Mouse (Mus musculus): Measurements from ENCODE around the gene Lsm3. TPM values are rescaled to one million over a fixed set of nuclear protein-coding genes. Genes with fewer than 3 reads are reported as not detected.

Gene Lsm3
- total RNA-seq, 2 experiments from 2014 or later, result 47.8 to 58.0 TPM

GRCm38 (mm10) chr6:91508041-91508440, 7.7 kb upstream of the Lsm3 start:
- no peak for DNase-seq
- intact Hi-C loops (cut with DNase I), result loop anchor here (2.0 kb wide), 1 partner anchor 221 kb away; no protein-coding TSS in a partner anchor

GRCm38 (mm10) chr6:91509326-91509725, 6.4 kb upstream of the Lsm3 start:
- intact Hi-C loops (cut with DNase I), result loop anchor here (2.0 kb wide), 1 partner anchor 223 kb away; no protein-coding TSS in a partner anchor
- DNase-seq, result peak; percentile 84 to 89

DNA sequence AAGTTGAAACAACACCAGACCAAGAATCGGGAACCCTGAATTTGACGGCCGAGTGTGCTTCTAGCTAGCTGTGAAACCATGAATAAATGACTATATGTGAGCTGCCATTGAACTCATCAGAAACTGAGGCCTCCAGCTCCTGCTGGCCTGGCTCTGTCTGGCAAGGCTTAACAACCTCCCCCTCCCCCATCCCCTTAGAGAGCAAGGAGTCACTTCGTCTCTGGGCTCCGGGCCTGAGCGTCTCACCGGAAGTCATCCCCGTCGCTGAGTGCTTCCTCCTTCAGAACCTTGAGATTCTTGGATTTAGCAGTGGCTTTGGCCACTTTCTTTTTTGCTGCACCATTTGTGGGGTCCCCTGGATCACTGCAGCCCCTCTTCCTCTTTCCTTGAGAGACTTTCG, 5.5 kb upstream of the Lsm3 start:
- intact Hi-C loops (cut with DNase I), result no loop called here
- DNase-seq, result no peak

- DNase-seq, result no peak
- intact Hi-C loops (cut with DNase I), result no loop called here
Observed at GRCm38 (mm10) chr6:91514135-91514534, 1.6 kb upstream of the Lsm3 start.

GRCm38 (mm10) chr6:91514737-91515362, 878 bp upstream of the Lsm3 start:
- no peak for DNase-seq
- intact Hi-C loops (cut with DNase I), result no loop called here

- intact Hi-C loops (cut with DNase I), result no loop called here
- DNase-seq, result no peak
Observed at GRCm38 (mm10) chr6:91518454-91519020, 2.8 kb downstream of the Lsm3 start.

DNA sequence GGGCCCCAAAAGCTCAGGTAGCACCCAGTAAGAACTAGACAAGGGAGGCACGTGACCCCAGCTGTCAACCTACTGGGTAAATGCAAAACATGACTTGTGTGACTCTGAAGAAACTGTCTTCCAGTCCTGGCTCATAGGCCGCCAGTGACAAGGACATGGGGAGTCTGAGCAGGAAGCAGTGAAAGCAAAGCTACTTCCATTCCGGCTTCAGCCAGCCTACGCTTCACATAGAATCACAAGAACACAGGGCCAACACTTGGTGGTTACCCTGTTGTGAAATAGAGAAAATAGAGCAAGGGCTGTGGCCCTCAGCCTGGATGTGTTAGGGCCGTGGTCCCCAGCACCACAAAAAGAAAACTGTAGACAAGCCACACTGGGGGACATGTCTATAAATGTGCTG, 7.1 kb downstream of the Lsm3 start:
- no peak for DNase-seq
- intact Hi-C loops (cut with DNase I), result no loop called here

- no peak for DNase-seq
- intact Hi-C loops (cut with DNase I), result loop anchor here (5.0 kb wide), 3 partner anchors 52 to 327 kb away; partner anchors contain the start of gene Slc6a6
Observed at GRCm38 (mm10) chr6:91525544-91525943, 9.8 kb downstream of the Lsm3 start.

- DNase-seq, result peak in 1 of 2 experiments; percentile 37
- intact Hi-C loops (cut with DNase I), result loop anchor here (2.0 to 5.0 kb wide), 4 partner anchors 50 to 325 kb away; partner anchors contain the start of gene Slc6a6
Observed at GRCm38 (mm10) chr6:91527227-91527860, 11.6 kb downstream of the Lsm3 start.

- peak; percentile 42 to 56 for DNase-seq
- intact Hi-C loops (cut with DNase I), result loop anchor here (5.0 kb wide), 3 partner anchors 49 to 324 kb away; partner anchors contain the start of gene Slc6a6
Observed at GRCm38 (mm10) chr6:91528265-91528664, 12.5 kb downstream of the Lsm3 start.

DNA sequence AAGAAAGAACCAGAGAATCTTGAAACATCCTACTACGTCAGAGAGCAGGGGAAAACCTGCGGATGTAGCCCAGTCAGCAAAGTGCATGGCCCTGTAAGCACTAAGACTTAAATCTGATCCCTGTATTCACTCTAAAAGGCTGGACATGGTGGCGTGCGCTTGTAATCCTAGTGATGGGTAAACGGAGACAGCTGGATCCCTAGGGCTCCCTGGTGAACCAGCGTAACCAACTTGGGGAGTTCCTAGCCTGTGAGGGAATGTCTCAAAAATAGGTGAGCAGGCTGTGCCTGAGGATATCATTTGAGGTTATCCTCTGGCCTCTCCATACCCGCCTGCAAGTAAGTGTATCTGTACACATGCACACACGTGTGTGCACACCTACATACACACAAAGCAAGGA, 14.9 kb downstream of the Lsm3 start:
- DNase-seq, result no peak
- intact Hi-C loops (cut with DNase I), result no loop called here

DNA sequence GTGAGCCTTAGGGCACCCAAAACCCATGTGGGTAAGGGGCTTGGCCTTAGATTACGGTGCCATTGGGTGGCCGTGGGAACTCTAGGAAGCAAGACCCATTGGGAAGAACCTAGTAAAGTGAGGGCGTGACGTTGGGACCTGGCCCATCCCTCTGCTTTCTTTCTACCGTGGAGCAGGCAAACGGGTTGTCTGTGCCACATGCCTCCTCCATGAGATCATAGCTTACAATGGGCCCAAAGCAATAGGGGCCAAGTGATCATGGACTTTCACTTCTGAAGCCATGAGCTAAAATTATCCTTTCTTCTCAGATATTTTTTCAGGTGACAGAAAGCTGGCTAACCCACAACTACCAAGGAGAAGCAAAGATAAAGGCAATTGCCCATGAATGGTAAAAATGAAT, 15.5 kb downstream of the Lsm3 start:
- intact Hi-C loops (cut with DNase I), result no loop called here
- DNase-seq, result no peak

DNA sequence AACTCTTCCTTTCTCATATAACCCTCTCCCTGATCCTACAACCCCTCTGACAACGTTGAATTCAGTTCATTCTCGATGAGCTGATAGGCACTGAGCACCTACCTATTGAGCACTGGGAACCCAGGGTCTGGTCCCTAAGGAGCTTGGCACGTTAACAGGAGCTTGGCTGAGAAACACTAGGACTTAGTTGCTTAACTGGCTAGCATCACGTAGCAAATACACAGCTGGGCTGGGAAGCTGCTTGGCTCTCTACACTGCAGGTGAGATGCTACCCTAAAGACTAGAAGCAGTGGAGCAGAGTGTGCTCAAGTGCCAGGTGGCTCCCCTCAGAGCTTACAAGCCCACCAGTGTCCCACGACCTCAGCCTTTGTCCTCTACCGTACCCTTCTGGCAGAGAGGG, 16.9 kb downstream of the Lsm3 start:
- DNase-seq, result no peak
- intact Hi-C loops (cut with DNase I), result no loop called here

- intact Hi-C loops (cut with DNase I), result no loop called here
- no peak for DNase-seq
Observed at GRCm38 (mm10) chr6:91533359-91533758, 17.6 kb downstream of the Lsm3 start.

DNA sequence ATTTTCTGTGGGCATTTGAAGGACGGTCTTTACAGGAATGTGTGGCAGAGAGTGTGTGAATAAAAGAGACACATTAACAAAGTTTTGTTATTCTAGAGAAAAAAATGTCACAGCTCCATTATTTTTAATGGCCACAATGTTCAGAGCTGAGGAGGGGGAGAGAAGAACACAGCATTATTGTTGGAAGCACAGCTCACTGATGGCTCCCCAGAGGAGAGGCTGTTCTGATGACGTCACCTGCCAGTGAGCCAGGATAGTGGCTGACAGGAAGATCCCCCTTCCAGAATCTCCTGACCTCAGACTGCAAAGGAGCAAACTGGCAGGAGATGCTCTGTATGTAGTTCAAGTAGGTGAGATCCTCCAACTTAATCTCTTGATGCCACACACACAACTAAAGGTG, 18.0 kb downstream of the Lsm3 start:
- intact Hi-C loops (cut with DNase I), result no loop called here
- no peak for DNase-seq

DNA sequence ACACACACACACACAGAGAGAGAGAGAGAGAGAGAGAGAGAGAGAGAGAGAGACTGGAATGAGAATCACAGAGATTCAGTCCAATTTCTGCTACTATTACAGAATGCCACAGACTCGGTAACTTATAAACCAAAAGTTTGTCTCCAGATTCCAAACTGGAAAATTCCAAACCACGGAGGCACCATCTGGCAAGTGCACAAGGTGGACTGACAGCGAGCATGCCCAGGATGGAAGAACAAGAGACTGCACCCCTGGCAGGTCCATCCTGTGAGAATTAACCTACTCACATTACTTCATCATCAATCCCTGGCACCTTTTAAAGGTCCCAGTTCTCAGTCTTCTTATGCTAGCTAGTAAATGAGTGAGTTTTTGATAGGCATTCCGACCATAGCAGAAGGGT, 18.5 kb downstream of the Lsm3 start:
- intact Hi-C loops (cut with DNase I), result no loop called here
- DNase-seq, result no peak

DNA sequence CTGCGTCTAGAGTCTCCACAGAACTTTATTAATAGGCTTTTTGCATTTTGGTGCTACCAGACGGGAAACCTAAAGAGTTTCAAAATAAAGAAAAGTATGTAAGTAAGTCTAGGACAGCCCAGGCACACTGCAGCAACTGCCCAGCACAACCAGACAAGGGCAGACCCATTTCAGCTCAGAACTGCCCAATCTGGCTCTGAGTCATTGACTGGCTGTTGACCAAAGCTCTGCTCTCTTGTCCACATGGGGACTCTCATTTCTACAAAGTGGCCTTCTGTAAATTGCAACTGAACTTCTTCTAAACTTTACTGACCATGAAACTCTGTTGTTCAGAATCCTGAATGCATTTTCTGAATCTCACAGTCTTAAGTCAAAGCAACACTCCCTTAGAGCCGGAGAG, 19.5 kb downstream of the Lsm3 start:
- intact Hi-C loops (cut with DNase I), result no loop called here
- DNase-seq, result no peak

- DNase-seq, result no peak
- intact Hi-C loops (cut with DNase I), result no loop called here
Observed at GRCm38 (mm10) chr6:91536047-91536765, 20.5 kb downstream of the Lsm3 start.

- intact Hi-C loops (cut with DNase I), result no loop called here
- peak in 1 of 2 experiments; percentile 16 for DNase-seq
Observed at GRCm38 (mm10) chr6:91541276-91541675, 25.5 kb downstream of the Lsm3 start.

DNA sequence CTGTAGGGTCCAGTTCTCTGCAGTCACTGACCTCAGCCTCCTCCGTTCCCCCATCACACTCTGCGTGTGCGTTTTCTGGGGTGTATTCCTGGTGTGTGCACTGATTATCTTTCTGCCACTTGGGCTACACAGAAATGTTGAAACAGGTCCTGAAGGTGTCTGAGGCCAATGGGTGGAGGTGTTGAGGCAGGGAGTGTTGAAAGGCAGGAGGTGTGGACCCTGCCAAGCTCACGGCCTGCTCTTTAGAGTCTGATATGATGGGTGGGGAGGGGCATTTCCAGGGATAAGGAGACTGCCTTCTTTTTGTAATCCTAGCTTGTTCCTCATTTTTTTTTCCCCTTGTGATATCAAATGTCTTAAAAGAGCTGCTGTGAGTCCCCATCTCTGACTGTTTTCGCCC, 27.3 kb downstream of the Lsm3 start:
- intact Hi-C loops (cut with DNase I), result no loop called here
- peak in 1 of 2 experiments; percentile 23 for DNase-seq

- intact Hi-C loops (cut with DNase I), result no loop called here
- DNase-seq, result peak; percentile 61 to 77
Observed at GRCm38 (mm10) chr6:91546241-91546884, 30.6 kb downstream of the Lsm3 start.

Measured in heart, postnatal 14 days (tissue).